Mouse (Mus musculus) left cerebral cortex, postnatal 14 days (tissue): ENCODE measurements around the gene Plekhg6. TPM values are rescaled to one million over a fixed set of nuclear protein-coding genes. Genes with fewer than 3 reads are reported as not detected.

ENCODE experiments used
- total RNA-seq, 2 experiments: library from RNA; stranded (reverse); gene quantifications; 2 replicates each; pipeline ENCODE4 v1.2.3; 2021

The Plekhg6 gene
- total RNA-seq, 2 experiments from 2014 or later: 0.13 to 0.30 TPM

Other genes with a start within 250 kb of the Plekhg6 start
- 10 to 100 TPM; 28.8 to 32.3 TPM for gene Nop2, start 248.9 kb downstream of the Plekhg6 start, total RNA-seq
- 10 to 100 TPM; 51.9 to 57.4 TPM for gene Iffo1, start 235.6 kb downstream of the Plekhg6 start, total RNA-seq
- gene Gapdh, start 214.3 kb downstream of the Plekhg6 start, total RNA-seq: 1,000 to 10,000 TPM; 2,273 to 2,303 TPM
- 10 to 100 TPM; 23.5 to 29.6 TPM for gene Ncapd2, start 189.1 kb downstream of the Plekhg6 start, total RNA-seq
- 10 to 100 TPM; 62.6 to 72.8 TPM for gene Mrpl51, start 189.0 kb downstream of the Plekhg6 start, total RNA-seq
- 10 to 100 TPM; 46.0 to 46.6 TPM for gene Vamp1, start 165.2 kb downstream of the Plekhg6 start, total RNA-seq
- 1 to 10 TPM; 2.0 to 2.9 TPM for gene Tapbpl, start 148.9 kb downstream of the Plekhg6 start, total RNA-seq
- not detected for gene Cd27, start 143.8 kb downstream of the Plekhg6 start, total RNA-seq
- not detected for gene Tuba3a, start 94.8 kb downstream of the Plekhg6 start, total RNA-seq
- 1 to 10 TPM; 8.8 to 9.3 TPM for gene Ltbr, start 66.9 kb downstream of the Plekhg6 start, total RNA-seq
- gene Scnn1a, start 60.1 kb downstream of the Plekhg6 start, total RNA-seq: 1 to 10 TPM; 2.9 TPM
- gene Tnfrsf1a, start 31.4 kb downstream of the Plekhg6 start, total RNA-seq: 10 to 100 TPM; 11.5 to 12.3 TPM
- 10 to 100 TPM; 60.5 to 61.7 TPM for gene Cd9, start 114.0 kb upstream of the Plekhg6 start, total RNA-seq
- gene Vwf, start 166.0 kb upstream of the Plekhg6 start, total RNA-seq: 10 to 100 TPM; 25.5 to 31.3 TPM